Mouse (Mus musculus) fat pad, adult 2 months (tissue): ENCODE data around the gene Vgf.
A peak's percentile ranks its signal among the peaks of the same experiment; 100 is the strongest.

Experiments used
- DNase-seq: peaks from one replicate; pipeline ENCODE4 v3.0.0-alpha.2; 2011; ENCODE audit warnings: low read depth, low spot score; ENCODE audit errors: extremely low read depth

Vgf gene

GRCm38 (mm10) chr5:137029643-137030415, 3.6 kb downstream of the Vgf start:
- no peak for DNase-seq

GRCm38 (mm10) chr5:137030416-137030810, 4.2 kb downstream of the Vgf start:
- DNase-seq = no peak

GRCm38 (mm10) chr5:137031076-137032032, 5.2 kb downstream of the Vgf start:
- DNase-seq = no peak

DNA sequence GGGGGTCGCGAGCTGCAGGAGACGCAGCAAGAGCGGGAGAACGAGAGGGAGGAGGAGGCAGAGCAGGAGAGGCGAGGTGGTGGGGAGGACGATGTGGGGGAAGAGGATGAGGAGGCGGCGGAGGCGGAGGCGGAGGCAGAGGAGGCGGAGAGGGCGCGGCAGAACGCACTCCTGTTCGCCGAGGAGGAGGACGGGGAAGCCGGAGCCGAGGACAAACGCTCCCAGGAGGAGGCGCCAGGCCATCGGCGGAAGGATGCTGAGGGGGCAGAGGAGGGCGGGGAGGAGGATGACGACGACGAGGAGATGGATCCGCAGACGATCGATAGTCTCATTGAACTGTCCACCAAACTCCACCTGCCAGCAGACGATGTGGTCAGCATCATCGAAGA, 5.8 kb downstream of the Vgf start:
- DNase-seq = no peak

- DNase-seq = no peak
These were observed 6.5 kb downstream of the Vgf start for GRCm38 (mm10) chr5:137032641-137033074.

- DNase-seq = no peak
These were observed 10.0 kb downstream of the Vgf start for GRCm38 (mm10) chr5:137036211-137036610.

GRCm38 (mm10) chr5:137039453-137039852, 13.3 kb downstream of the Vgf start:
- no peak for DNase-seq

- DNase-seq = no peak
These were observed 15.2 kb downstream of the Vgf start for GRCm38 (mm10) chr5:137041442-137041841.

DNA sequence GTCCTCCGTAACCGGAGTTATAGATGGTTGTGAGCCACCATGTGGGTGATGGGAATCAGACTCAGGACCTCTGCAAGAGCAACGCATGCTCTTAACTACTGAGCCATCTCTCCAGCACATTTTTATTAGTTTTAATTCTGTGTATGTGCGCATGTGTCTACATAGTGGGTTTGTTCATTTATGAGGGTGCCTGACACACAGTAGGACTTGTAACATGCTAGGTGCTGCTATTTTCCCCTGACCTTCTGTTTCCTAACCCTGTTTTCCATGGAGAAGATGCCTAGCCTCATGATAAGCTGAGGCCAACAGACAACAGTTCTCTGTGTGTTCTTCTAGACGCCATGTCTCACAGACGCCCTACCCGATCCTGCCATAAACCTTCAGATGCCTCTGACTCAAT, 17.8 kb downstream of the Vgf start:
- DNase-seq = no peak

- DNase-seq = peak; percentile 34
These were observed 19.5 kb downstream of the Vgf start, which contains the start of gene Ap1s1 for GRCm38 (mm10) chr5:137045402-137046323. Gene Ap1s1, minus strand, starts transcription at chr5:137046135.

- DNase-seq = no peak
These were observed 20.1 kb downstream of the Vgf start for GRCm38 (mm10) chr5:137046324-137046718.

- DNase-seq = no peak
These were observed 20.8 kb downstream of the Vgf start for GRCm38 (mm10) chr5:137046991-137047390.

DNA sequence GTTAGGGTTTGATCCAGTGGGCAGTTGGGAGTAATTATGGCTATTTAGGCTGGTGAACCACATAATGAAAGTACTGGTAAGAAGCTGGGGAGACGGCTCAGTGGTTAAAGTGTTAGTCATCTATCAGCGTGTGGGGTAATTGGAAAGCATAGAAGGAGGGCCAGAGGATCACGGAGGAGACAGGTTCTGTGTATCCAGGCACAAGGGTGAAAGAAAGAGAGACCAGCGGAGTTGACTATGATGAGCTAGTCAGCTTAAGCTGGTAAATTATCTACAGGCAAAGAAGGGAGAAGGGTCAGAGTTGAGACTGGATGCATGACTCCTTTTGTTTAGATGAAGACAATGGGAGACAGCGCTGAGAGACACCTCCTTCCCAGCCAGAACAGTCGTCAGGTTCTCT, 24.9 kb downstream of the Vgf start:
- no peak for DNase-seq

DNA sequence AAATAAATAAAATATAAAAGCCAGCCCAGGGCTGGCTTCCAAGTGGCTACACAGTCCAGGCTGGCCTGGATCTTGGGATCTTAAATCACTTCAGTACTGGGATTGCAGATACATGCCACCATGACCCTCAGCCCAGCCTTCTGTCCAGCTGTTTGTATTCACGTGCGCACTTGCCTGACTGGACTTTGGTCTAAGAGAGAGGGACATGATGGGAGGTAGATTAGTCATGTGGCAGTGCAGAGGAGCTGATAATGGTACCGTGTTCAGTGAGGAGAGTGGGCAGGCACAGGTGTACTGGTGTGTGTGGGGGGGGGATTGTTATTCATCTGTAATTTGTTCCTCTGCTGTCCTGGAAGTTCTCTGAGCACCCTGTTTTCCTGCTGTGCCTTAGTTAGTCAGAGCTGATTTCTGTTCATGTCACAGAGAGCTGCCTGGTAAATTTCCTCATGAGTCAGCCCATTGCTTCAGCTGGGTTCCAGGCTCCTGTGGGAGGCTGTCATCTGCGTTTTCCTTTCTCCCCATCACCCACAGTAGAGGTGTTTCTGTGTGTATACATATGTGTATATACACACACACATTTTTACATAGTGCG, 25.8 kb downstream of the Vgf start:
- no peak for DNase-seq

GRCm38 (mm10) chr5:137054299-137054698, 28.1 kb downstream of the Vgf start:
- DNase-seq = no peak

DNA sequence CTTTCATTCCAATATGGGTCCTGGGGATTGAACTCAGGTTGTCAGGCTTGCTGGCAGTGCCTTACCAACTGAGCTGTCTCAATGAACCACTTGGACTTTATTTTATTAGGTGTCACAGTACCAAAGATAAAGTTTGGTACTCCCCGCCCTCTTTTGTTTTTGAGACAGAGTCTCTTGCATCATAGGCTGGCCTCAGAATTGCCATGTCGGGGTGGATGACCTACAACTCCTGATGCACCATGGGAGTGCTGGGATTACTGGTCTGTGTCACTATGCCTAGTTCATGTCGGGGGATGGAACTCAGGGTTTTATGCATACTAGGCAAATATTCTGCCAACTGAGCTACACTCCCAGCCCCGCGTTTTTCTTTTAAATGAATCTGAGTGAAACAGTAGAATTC, 28.7 kb downstream of the Vgf start:
- no peak for DNase-seq

DNA sequence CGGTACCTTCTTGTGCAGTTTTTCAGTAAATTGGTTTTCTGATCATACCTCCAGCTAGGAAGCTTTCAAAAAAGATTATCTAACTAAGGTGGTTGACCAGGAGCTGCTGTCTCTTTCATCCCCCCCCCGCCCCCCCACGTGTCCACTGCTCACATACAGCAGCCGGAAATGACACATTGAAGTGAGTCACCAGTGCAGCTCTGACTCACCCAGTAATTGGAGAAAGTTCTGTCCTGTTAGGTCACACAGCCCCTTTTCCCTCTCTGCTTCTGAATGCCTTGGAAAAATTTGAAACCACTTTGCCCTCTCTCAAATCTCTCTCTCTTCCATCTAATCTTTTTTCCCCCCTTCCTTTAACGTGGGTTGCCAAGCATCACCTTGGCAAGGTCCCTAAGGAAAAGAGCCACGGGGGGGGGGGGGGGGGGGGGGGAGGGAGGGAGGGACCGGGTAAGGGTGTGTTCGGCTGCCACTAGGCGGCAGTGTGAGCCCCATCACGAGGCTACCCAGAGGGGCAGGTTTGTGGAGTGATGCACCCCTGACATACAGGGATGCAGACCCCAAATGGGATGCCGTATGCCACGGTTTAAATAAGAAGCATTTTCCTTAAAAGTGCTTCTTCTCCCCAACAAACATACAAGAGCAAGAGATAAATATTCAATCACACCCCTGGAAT, 35.8 kb downstream of the Vgf start:
- no peak for DNase-seq

DNA sequence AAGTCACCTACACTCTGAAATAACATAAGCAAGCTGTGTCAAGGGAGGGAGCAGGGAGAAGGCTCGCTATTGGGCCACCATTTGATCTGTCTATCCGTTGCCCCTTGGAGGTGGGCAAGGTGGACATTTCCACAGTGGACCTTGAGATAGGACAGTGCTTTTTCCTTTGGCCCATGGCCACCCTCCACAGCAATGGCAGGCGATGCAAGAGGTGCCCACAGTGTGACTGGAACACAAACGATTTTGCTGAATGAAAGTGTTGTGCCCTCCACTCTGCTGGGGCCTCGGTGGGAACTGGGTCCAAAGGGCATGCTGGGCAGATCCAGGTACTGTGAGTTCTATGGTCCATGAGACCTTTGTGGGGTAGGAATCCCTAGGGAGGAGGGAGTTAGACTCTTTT, 36.4 kb downstream of the Vgf start:
- DNase-seq = no peak

- no peak for DNase-seq
These were observed 39.3 kb downstream of the Vgf start for GRCm38 (mm10) chr5:137065454-137065853.

GRCm38 (mm10) chr5:137065923-137066322, 39.7 kb downstream of the Vgf start:
- DNase-seq = no peak
